Mouse (Mus musculus) heart, embryonic 14.5 days (tissue): ENCODE measurements at regions not wholly inside any gene's neighbourhood (a gene's known extent, or its start where the extent isn't known, plus 50 kb on each side); places are given as distances from the start of the nearest gene placed in this dataset.

ENCODE experiments used
- ATAC-seq: fragments of 200-750 bp; cut with Nextera tagmentation; 2 replicates; pipeline ENCODE4 v1.8.0; 2017; ENCODE audit warnings: low read depth, moderate TSS enrichment; ENCODE audit not compliant: insufficient number of reproducible peaks, insufficient read depth, low FRiP score
- H3K27ac ChIP-seq, 2 experiments: fragments of 200-500 bp in 1 of 2; fragments of 300-500 bp in 1 of 2; sonication (generic) in 1 of 2; replicated peaks in 1 of 2; 2 replicates each; pipeline ENCODE4 v1.5.1; 2012 to 2014; ENCODE audit warnings: low read depth in 2 of 2, low read length in 2 of 2, control low read depth in 1 of 2, mild to moderate bottlenecking in 1 of 2, mixed read lengths in 1 of 2; ENCODE audit not compliant: control insufficient read depth in 1 of 2, insufficient read depth in 1 of 2
- H3K27me3 ChIP-seq: fragments of 300-500 bp; sonication (generic); 2 replicates; pipeline ENCODE4 v1.6.1; 2014; ENCODE audit warnings: mild to moderate bottlenecking, low read length, control low read depth; ENCODE audit not compliant: control insufficient read depth, insufficient read depth
- H3K36me3 ChIP-seq: fragments of 300-500 bp; sonication (generic); 2 replicates; pipeline ENCODE4 v1.6.1; 2014; ENCODE audit warnings: mild to moderate bottlenecking, control low read depth, low read length, mixed read lengths; ENCODE audit not compliant: control insufficient read depth, insufficient read depth
- H3K4me1 ChIP-seq, 2 experiments: fragments of 200-500 bp in 1 of 2; fragments of 300-500 bp in 1 of 2; sonication (generic) in 1 of 2; 2 replicates each; pipeline ENCODE4 v1.6.1; 2012 to 2014; ENCODE audit warnings: low read length in 2 of 2, control low read depth in 1 of 2, mixed read lengths in 1 of 2; ENCODE audit not compliant: control insufficient read depth in 2 of 2, insufficient read depth in 2 of 2
- H3K4me2 ChIP-seq: fragments of 300-500 bp; sonication (generic); 2 replicates; pipeline ENCODE4 v1.6.1; 2014; ENCODE audit warnings: mild to moderate bottlenecking, low read length
- H3K4me3 ChIP-seq, 2 experiments: fragments of 200-500 bp in 1 of 2; fragments of 300-500 bp in 1 of 2; sonication (generic) in 1 of 2; 2 replicates each; pipeline ENCODE4 v1.5.1; 2012 to 2014; ENCODE audit warnings: low read length in 2 of 2, mild to moderate bottlenecking in 2 of 2, control low read depth in 1 of 2, low read depth in 1 of 2, moderate library complexity in 1 of 2; ENCODE audit not compliant: control insufficient read depth in 1 of 2, insufficient read depth in 1 of 2
- H3K9ac ChIP-seq: fragments of 300-500 bp; sonication (generic); 2 replicates; pipeline ENCODE4 v1.6.1; 2014; ENCODE audit warnings: mild to moderate bottlenecking, low read length
- H3K9me3 ChIP-seq: fragments of 300-500 bp; sonication (generic); 2 replicates; pipeline ENCODE4 v1.6.1; 2016; ENCODE audit warnings: low read length, control low read depth; ENCODE audit not compliant: control insufficient read depth
- WGBS: fragments of 180-500 bp; shearing (Covaris S2); extraction: QIAGEN DNeasy Blood & Tissue Kit; methylation state at CpG from one replicate; pipeline ENCODE4 v1.1.7; 2014; 5-methylcytosine and 5-hydroxymethylcytosine counted together

DNA sequence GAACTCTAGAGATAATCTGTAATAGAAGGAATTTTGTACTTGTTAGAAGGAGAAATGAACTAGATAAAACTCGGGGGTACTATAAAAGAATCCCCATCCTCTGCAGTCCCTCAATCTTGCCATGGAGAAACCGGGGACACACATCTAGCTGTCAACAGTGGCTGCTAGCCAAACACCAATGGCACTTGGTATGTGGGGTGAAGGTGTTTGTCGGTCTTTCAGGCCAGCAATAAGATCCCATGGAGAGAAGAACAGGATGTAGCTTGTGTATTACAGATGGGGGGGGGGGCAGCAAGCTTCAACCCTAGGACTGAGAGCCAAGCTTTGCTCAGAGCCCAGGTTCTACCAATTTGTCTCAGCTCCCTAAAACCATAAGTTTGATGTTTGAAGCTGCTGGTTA lies 132.5 kb upstream of the Peli2 start:
- no peaks in the 10 kb centered on the region for H3K27me3 ChIP-seq
- no peak overlapping the region for H3K9ac ChIP-seq
- H3K4me1 ChIP-seq, result no peaks in the 10 kb centered on the region; a peak in 1 of 4 replicates
- no peak for ATAC-seq
- H3K36me3 ChIP-seq, result no peaks in the 10 kb centered on the region
- 0 out of 2 replicates have a peak, but pooled peaks cover 5% of the 10 kb centered on the region for H3K9me3 ChIP-seq
- 48% methylated on average over 3 of the region's 3 CpGs for WGBS
- no peak overlapping the region for H3K4me2 ChIP-seq
- H3K4me3 ChIP-seq, result no peak overlapping the region
- no peak overlapping the region for H3K27ac ChIP-seq

DNA sequence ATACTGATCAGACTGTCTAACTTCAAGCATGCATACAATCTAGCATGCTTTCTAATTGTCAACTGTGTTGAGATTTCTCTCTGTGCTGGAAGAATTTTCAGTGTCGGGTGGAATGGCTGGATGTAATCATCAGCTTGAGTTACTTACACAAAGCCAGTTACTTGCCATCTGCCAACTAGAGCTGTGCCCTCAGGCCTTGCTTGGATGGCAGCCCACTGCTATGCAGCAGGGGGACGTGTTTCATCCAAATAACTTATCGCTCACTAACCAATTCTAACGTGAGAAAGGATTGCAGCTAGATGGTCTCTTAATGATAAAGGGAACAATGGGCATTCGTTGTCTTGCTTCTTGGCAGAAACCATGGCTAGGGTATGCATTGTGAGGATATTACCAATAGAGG lies 131.3 kb upstream of the Peli2 start:
- WGBS, result 66% methylated on average over 5 of the region's 5 CpGs

DNA sequence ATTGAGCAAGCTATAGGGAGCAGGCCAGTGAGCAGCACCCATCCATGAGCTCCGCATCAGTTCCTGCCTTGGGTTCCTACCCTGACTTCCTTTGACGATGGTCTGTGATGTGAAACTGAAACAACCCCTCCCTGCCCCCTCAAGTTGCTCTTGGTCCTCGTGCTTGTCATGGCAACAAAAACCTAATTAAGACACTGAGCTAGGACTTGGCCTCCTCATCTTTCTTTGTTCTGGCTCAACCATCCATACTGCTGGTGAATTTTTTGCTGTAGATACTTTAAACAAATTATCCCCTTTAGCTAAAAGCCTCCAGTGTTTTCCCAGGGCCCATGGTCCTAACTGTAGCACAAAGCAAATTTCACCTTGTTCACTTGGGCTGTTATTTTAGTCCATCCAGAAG lies 129.9 kb upstream of the Peli2 start:
- Histone ChIP-seq H3K27me3 (no peaks in the 10 kb centered on the region), H3K4me3 (no peak overlapping the region), H3K27ac (no peak overlapping the region), H3K4me2 (no peak overlapping the region), H3K9me3 (no peaks in the 10 kb centered on the region), H3K4me1 (no peaks in the 10 kb centered on the region; a peak in 1 of 4 replicates), H3K9ac (no peak overlapping the region), H3K36me3 (no peaks in the 10 kb centered on the region)
- WGBS, result 82% methylated on average over 3 of the region's 3 CpGs
- ATAC-seq, result no peak

More for the DNA sequence above, 131.3 kb upstream of the Peli2 start:
- no peak overlapping the region for H3K9ac ChIP-seq
- H3K27me3 ChIP-seq, result no peaks in the 10 kb centered on the region
- H3K4me1 ChIP-seq, result no peaks in the 10 kb centered on the region; a peak in 1 of 4 replicates
- ATAC-seq, result no peak
- no peak overlapping the region for H3K4me2 ChIP-seq
- 0 out of 2 replicates have a peak, but pooled peaks cover 5% of the 10 kb centered on the region for H3K9me3 ChIP-seq
- H3K36me3 ChIP-seq, result no peaks in the 10 kb centered on the region
- H3K4me3 ChIP-seq, result no peak overlapping the region
- H3K27ac ChIP-seq, result no peak overlapping the region

DNA sequence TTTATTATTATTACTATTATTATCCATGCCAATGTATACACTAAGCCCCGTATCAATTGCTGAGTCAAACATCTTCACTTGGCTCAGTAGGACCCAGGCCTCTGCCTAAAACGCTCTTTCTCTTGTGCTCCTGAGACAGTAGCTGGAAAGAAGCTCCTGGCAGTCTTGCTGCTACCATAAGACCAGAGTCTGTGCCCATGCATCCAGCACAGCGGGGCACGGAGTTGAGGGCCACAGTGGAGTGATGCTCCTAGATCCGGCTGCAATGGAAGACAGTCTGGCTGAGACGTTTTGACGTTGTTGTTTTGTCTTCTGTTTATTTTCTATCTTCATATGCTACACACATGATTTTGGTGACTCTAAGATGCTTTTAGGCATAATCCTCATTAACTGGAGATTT lies 129.1 kb upstream of the Peli2 start:
- WGBS, result 79% methylated on average over 7 of the region's 7 CpGs

DNA sequence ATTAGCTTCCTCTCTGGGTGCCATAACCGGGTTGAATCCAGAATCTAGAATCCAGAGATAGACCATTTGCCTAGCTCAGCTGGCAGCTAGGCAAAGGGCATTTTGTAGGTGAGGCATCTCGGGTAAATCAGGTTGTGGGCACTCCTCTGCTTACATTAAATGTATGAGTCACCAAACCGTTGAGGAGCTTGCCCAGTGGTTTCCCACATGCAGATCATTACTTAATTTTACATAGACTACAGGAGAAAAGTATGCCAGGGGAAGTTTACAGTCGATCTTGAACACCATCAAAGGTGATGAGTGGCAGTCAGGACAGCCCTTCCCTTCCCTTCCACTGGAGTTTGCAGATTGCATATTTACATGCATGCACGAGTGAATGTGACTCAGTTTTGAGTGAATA lies 128.5 kb upstream of the Peli2 start:
- H3K4me3 ChIP-seq, result no peak overlapping the region
- H3K36me3 ChIP-seq, result no peaks in the 10 kb centered on the region
- H3K9ac ChIP-seq, result no peak overlapping the region
- no peaks in the 10 kb centered on the region for H3K9me3 ChIP-seq
- no peaks in the 10 kb centered on the region for H3K4me1 ChIP-seq
- 64% methylated on average over 5 of the region's 5 CpGs for WGBS
- H3K27me3 ChIP-seq, result no peaks in the 10 kb centered on the region
- H3K27ac ChIP-seq, result no peak overlapping the region
- ATAC-seq, result no peak
- H3K4me2 ChIP-seq, result no peak overlapping the region

More for the DNA sequence above, 129.1 kb upstream of the Peli2 start:
- H3K27ac ChIP-seq, result no peak overlapping the region
- no peaks in the 10 kb centered on the region for H3K9me3 ChIP-seq
- H3K4me1 ChIP-seq, result no peaks in the 10 kb centered on the region; a peak in 1 of 4 replicates
- ATAC-seq, result no peak
- H3K9ac ChIP-seq, result no peak overlapping the region
- no peaks in the 10 kb centered on the region for H3K36me3 ChIP-seq
- H3K4me2 ChIP-seq, result no peak overlapping the region
- H3K4me3 ChIP-seq, result no peak overlapping the region
- H3K27me3 ChIP-seq, result no peaks in the 10 kb centered on the region

DNA sequence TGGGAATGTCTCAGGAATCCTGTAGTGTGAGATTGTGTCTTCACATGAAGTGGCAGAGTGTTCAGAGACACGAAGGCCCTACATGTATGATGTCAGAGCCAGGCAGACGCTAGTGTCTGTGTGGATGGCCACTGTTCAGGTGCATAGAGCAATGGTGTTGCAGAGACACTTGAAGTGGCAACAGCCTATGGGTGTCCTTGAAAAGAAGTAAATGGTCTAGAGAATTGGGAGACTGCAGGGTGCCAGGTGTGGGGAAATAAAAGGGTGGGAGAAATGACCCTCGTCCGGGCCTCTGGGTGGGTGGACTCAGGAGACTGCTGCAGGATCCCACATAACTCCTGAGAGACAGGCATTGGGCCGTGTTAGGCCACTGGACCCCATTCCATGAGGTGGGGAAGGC lies 127.8 kb upstream of the Peli2 start:
- Histone ChIP-seq H3K27me3 (no peaks in the 10 kb centered on the region), H3K36me3 (no peaks in the 10 kb centered on the region), H3K9me3 (no peaks in the 10 kb centered on the region), H3K9ac (no peak overlapping the region), H3K27ac (no peak overlapping the region), H3K4me3 (no peak overlapping the region), H3K4me1 (no peaks in the 10 kb centered on the region), H3K4me2 (no peak overlapping the region)
- 81% methylated on average over 5 of the region's 5 CpGs for WGBS
- ATAC-seq, result no peak

DNA sequence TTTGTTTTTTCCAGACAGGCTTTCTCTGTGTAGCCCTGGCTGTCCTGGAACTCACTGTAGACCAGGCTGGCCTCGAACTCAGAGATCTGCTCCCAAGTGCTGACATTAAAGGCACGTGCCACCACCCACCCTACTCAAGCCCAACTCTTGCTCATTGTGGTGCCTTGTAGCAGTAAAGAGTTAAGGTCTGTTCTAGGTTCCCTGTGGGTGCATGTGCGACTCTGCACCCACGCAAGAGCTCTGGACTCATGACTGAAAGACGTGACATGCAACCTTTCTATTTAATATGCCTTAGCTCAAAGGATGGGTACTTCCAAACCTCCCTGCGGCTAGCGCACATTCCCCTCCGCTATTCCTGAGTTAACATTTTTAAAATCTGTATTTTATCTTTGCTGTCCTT lies 121.7 kb upstream of the Peli2 start:
- no peak overlapping the region for H3K4me3 ChIP-seq
- no peak overlapping the region for H3K27ac ChIP-seq
- no peaks in the 10 kb centered on the region for H3K27me3 ChIP-seq
- H3K9me3 ChIP-seq, result no peaks in the 10 kb centered on the region
- no peak overlapping the region for H3K9ac ChIP-seq
- H3K4me2 ChIP-seq, result no peak overlapping the region
- H3K36me3 ChIP-seq, result no peaks in the 10 kb centered on the region
- no peak for ATAC-seq
- 91% methylated on average over 8 of the region's 8 CpGs for WGBS
- no peaks in the 10 kb centered on the region for H3K4me1 ChIP-seq

DNA sequence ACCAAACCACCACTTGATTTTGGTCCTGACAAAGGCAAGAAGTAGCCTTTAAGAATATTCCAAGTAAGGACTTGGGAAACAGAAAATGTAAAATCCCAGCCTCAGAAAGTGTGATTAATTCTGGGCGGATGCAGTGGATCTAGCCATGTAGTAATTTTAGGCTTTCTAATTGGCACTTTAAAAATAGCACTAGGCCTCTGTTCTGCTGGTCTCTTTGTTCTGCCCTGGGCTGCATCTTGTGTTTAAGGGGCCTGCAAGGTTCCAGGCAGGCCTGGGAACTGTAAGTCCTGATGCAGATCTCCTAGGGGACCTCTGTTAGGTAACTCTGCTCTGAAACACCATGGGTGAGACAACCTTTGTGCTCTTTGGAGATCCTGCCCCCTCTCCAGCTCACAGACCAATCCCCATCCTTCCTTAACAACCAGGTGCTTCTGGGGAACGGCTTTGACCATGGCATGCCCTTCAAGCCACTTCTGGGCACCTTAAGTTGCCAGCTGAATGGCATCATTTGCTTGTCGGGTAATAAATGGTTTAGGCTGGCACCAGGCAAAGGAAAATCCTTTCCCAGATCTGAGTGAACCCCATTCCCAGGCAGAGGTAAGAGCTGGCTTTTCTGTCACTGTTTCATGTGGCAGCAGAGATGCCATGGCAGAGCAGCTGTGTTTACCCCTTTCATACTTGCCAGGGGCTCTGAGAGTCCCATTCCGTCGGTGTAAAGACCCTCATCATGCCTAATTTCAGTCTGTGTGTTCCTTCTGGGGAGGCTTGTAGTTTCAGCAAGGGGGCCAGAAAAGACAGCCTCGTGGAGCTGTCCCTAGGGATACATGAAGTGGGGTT lies 115.3 kb upstream of the Peli2 start:
- 71% methylated on average over 6 of the region's 6 CpGs for WGBS
- ATAC-seq, result no peak

More for the DNA sequence above, 115.3 kb upstream of the Peli2 start:
- Histone ChIP-seq H3K27ac (no peak overlapping the region), H3K4me2 (no peak overlapping the region), H3K9me3 (no peaks in the 10 kb centered on the region), H3K36me3 (no peaks in the 10 kb centered on the region), H3K4me1 (no peaks in the 10 kb centered on the region; a peak in 1 of 4 replicates), H3K9ac (no peak overlapping the region), H3K27me3 (no peaks in the 10 kb centered on the region), H3K4me3 (no peak overlapping the region)
